Mouse (Mus musculus) kidney, adult 2 months (tissue): ENCODE measurements around the gene Dnase2b. TPM values are rescaled to one million over a fixed set of nuclear protein-coding genes. Genes with fewer than 3 reads are reported as not detected.

Experiments used
- DNase-seq: peaks from one replicate; pipeline ENCODE4 v3.0.0; 2021
- H3K27ac ChIP-seq: fragments of 200-500 bp; 2 replicates; pipeline ENCODE4 v1.5.1; 2012; ENCODE audit warnings: low read depth, low read length, control low read depth, inconsistent platforms; ENCODE audit not compliant: insufficient read depth
- H3K27me3 ChIP-seq: fragments of 200-500 bp; replicated peaks from 2 replicates; pipeline ENCODE4 v1.6.1; 2012; ENCODE audit warnings: mild to moderate bottlenecking, moderate library complexity, low read length, inconsistent platforms; ENCODE audit not compliant: control insufficient read depth, insufficient read depth
- H3K36me3 ChIP-seq: fragments of 200-500 bp; 2 replicates; pipeline ENCODE4 v1.6.1; 2012; ENCODE audit warnings: mild to moderate bottlenecking, moderate library complexity, low read length, inconsistent platforms; ENCODE audit not compliant: control insufficient read depth, insufficient read depth
- H3K4me1 ChIP-seq: fragments of 200-500 bp; 2 replicates; pipeline ENCODE4 v1.6.1; 2011; ENCODE audit warnings: low read length; ENCODE audit not compliant: control insufficient read depth, insufficient read depth
- H3K4me3 ChIP-seq: fragments of 200-500 bp; 2 replicates; pipeline ENCODE4 v1.5.1; 2011; ENCODE audit warnings: mild to moderate bottlenecking, low read depth, low read length, control low read depth; ENCODE audit not compliant: insufficient read depth
- CTCF ChIP-seq: fragments of 200-500 bp; conservative IDR thresholded peaks from 2 replicates; pipeline ENCODE4 v1.5.1; 2011; ENCODE audit warnings: low read depth, mild to moderate bottlenecking, control low read depth, low read length, moderate library complexity, mixed read lengths; ENCODE audit not compliant: insufficient read depth, insufficient read length
- POLR2A ChIP-seq: fragments of 200-500 bp; IDR thresholded peaks from one replicate; pipeline ENCODE4 v1.6.1; 2011; ENCODE audit warnings: low read depth, low read length, control low read depth
- WGBS: fragments of 180-500 bp; shearing (Covaris S2); methylation state at CpG from one replicate; pipeline ENCODE4 v1.1.7; 2018; 5-methylcytosine and 5-hydroxymethylcytosine counted together
- polyA plus RNA-seq: library from polyadenylated mRNA; depleted of rRNA; stranded (reverse); fragments of >200 nt; gene quantifications from 2 replicates; pipeline ENCODE4 v1.2.3, GENCODE M21; 2012

The Dnase2b gene
- polyA plus RNA-seq, 1 experiment = not detected

- Histone ChIP-seq H3K27ac (no peak overlapping the region), H3K27me3 (no peaks in the 10 kb centered on the region), H3K4me3 (no peak overlapping the region), H3K36me3 (no peaks in the 10 kb centered on the region), H3K4me1 (no peaks in the 10 kb centered on the region)
- WGBS = 87% methylated on average over 5 of the region's 5 CpGs
- DNase-seq = no peak
- TF ChIP-seq POLR2A (no peak), CTCF (no peak)
Observed at GRCm38 (mm10) chr3:146652431-146652830, 37.0 kb upstream of the Dnase2b start.

- DNase-seq = no peak
- TF ChIP-seq CTCF = no peak
- TF ChIP-seq POLR2A = no peak
- 90% methylated on average over 3 of the region's 3 CpGs for WGBS
- no peaks in the 10 kb centered on the region for H3K4me1 ChIP-seq
- H3K27me3 ChIP-seq = no peaks in the 10 kb centered on the region
- H3K36me3 ChIP-seq = no peaks in the 10 kb centered on the region
- H3K27ac ChIP-seq = no peak within 1 kb of the TSS
- H3K4me3 ChIP-seq = no peak within 1 kb of the TSS
Observed at GRCm38 (mm10) chr3:146651217-146651616, 35.8 kb upstream of the Dnase2b start, which contains the start of gene 4930503B20Rik. Gene 4930503B20Rik, minus strand, starts transcription at chr3:146651317.

- Histone ChIP-seq H3K27ac (no peak overlapping the region), H3K27me3 (no peaks in the 10 kb centered on the region), H3K4me3 (no peak overlapping the region), H3K36me3 (no peaks in the 10 kb centered on the region), H3K4me1 (no peaks in the 10 kb centered on the region)
- no peak for DNase-seq
- 96% methylated on average over 10 of the region's 10 CpGs for WGBS
- no peak for TF ChIP-seq CTCF
- TF ChIP-seq POLR2A = no peak
Observed at GRCm38 (mm10) chr3:146650716-146651115, 35.3 kb upstream of the Dnase2b start.

GRCm38 (mm10) chr3:146649311-146649894, 34.0 kb upstream of the Dnase2b start:
- Histone ChIP-seq H3K4me3 (no peak overlapping the region), H3K36me3 (no peaks in the 10 kb centered on the region), H3K27ac (no peak overlapping the region), H3K4me1 (no peaks in the 10 kb centered on the region), H3K27me3 (no peaks in the 10 kb centered on the region)
- TF ChIP-seq CTCF = no peak
- TF ChIP-seq POLR2A = no peak
- no peak for DNase-seq
- 72% methylated on average over 10 of the region's 10 CpGs for WGBS

- 38% methylated on average over 4 of the region's 4 CpGs for WGBS
- Histone ChIP-seq H3K27me3 (no peaks in the 10 kb centered on the region), H3K27ac (no peak overlapping the region), H3K36me3 (no peaks in the 10 kb centered on the region), H3K4me1 (no peaks in the 10 kb centered on the region), H3K4me3 (no peak overlapping the region)
- no peak for DNase-seq
- no peak for TF ChIP-seq POLR2A
- TF ChIP-seq CTCF = no peak
Observed at GRCm38 (mm10) chr3:146641818-146642427, 26.5 kb upstream of the Dnase2b start.

- TF ChIP-seq POLR2A (no peak), CTCF (no peak)
- 82% methylated on average over 5 of the region's 5 CpGs for WGBS
- Histone ChIP-seq H3K4me3 (no peak overlapping the region), H3K27me3 (no peaks in the 10 kb centered on the region), H3K36me3 (no peaks in the 10 kb centered on the region), H3K27ac (no peak overlapping the region), H3K4me1 (no peaks in the 10 kb centered on the region)
- no peak for DNase-seq
Observed at GRCm38 (mm10) chr3:146632506-146632905, 17.1 kb upstream of the Dnase2b start.

GRCm38 (mm10) chr3:146628227-146628982, 13.0 kb upstream of the Dnase2b start:
- Histone ChIP-seq H3K27me3 (no peaks in the 10 kb centered on the region), H3K4me3 (no peak overlapping the region), H3K27ac (no peak overlapping the region), H3K4me1 (no peaks in the 10 kb centered on the region), H3K36me3 (no peaks in the 10 kb centered on the region)
- 35% methylated on average over 8 of the region's 8 CpGs for WGBS
- TF ChIP-seq POLR2A (no peak), CTCF (no peak)
- DNase-seq = no peak
